Mouse (Mus musculus): ENCODE measurements around the gene Filip1.
"Not testable (repeated sequence)": the region's sequence is repeated elsewhere in the genome, so short reads cannot be mapped to it uniquely, and the experiment has no call there.

Gene Filip1

DNA sequence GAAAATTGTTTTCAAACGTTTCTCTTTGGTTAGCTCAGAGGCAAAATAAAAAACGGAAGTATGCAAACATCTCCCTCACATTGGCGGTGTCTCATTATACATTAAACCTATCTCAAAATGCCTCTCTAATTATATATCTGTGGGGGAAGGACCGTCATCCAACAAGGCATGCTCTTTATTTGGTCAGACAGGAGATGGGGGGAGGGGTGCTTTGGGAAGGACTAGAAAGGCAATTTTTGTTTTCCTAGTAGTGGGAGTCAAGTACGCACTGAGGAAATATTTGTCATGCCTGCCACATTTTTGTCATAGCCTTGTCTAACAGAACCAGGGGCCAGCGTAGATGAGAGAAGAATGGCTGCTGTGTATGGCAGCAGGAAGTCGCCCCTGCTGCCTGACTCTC, at the start of gene Filip1:
Gene Filip1 (minus strand): TSS at position 101 of the 400 bp plus-strand sequence.
- DNase-seq (ENCODE audit: low read depth, low spot score): no peak

DNA sequence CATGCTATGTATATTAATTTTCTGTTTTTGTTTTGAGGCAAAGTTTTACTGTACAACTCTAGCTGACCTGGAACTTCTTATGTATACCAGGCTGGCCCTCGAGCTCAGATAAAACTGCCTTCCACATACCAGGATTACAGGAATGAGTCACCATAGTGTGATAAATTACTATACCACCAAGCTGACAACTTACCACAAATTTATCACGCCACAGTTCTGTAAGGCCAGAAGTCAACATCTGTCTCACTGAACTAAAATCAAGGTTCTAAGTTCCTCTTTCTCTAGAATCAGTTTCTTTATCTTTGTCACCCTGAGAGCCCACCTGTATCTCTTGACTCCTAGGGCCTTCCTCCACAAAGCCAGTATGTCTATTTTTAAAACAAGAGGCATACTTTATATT, 45.0 kb upstream of the Filip1 start:
- no peak for DNase-seq (ENCODE audit: low read depth, low spot score)

DNA sequence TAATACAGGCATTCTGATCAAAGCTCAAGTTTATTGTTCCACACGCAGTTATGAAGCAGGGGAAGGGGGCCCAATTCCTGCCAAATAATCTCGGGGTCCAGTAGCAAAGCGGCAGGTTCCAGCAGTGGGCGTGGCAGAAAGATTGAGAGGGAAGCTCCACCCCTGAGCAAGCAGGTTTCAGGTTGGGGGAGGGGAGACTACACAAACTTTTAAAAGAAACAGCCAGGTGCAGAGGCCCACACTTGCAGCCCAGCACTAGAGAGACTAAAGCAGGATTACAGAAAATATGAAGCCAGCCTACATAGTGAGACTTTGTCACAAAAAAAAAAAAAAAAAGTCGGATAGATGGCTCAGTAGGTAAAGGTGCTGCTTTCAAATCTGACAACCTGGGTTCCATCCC, 40.3 kb upstream of the Filip1 start:
- DNase-seq (ENCODE audit: low read depth, low spot score): no peak

- DNase-seq (ENCODE audit: low read depth, low spot score): not testable (repeated sequence)
These were observed 36.6 kb upstream of the Filip1 start for GRCm38 (mm10) chr9:80049271-80049670.

DNA sequence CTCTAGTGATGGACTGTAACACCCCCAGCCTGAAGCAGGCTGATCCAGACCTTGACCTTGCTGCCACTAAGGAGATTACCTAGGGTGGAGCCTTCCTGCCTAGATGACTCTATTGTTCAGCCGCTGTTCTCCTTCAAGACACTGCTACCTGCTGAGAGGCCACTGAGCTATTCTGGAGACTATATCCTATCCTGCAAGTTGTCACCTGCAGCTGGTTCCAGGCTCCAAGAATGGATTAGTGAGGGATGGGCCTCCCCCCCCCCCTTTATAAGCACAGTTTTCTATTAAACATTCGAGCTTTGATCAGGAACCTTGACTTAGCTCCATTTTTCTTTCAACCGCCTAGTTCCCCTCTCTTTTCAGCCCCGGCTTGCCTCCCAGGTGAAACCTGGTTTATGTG, 31.6 kb upstream of the Filip1 start:
- not testable (repeated sequence) for DNase-seq (ENCODE audit: low read depth, low spot score)

GRCm38 (mm10) chr9:80039296-80039815, 26.7 kb upstream of the Filip1 start:
- no peak for DNase-seq (ENCODE audit: low read depth, low spot score)

- DNase-seq (ENCODE audit: low read depth, low spot score): no peak
These were observed 25.3 kb upstream of the Filip1 start for GRCm38 (mm10) chr9:80037997-80038383.

DNA sequence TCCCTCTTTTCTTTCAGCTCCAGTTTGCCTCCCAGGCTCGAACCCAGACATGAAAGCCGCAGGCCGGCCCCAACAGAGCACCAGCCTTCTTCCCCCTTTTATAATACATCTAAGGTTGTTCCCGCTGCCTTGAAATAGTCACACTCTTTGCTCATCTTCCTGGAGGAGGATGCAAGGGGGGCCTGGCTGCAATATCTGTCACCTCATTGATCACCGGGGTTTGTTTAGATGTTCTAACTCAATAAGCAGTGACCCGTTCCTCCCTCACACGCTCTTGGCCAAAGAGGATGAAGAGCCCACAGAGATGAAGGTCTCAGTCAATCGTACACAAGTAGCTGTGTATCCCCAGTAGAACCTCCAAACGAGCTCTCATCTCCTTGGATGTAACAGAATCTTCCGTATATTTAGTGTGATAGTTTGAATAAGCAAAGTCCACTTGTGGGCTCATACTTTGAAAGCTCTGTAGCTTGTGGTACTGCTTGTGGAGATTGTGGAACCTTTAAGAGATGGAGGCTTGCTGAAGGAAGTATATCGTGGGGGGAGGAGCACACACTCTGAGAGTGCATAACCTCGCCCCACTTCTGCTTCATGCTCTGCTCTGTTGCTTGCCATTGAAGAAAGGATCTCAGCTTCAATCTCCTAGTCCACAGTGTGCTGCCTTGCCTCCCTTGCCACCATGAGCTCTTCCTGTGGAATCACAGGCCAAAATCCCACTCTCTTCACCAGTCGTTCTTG, 24.8 kb upstream of the Filip1 start:
- DNase-seq (ENCODE audit: low read depth, low spot score): no peak

DNA sequence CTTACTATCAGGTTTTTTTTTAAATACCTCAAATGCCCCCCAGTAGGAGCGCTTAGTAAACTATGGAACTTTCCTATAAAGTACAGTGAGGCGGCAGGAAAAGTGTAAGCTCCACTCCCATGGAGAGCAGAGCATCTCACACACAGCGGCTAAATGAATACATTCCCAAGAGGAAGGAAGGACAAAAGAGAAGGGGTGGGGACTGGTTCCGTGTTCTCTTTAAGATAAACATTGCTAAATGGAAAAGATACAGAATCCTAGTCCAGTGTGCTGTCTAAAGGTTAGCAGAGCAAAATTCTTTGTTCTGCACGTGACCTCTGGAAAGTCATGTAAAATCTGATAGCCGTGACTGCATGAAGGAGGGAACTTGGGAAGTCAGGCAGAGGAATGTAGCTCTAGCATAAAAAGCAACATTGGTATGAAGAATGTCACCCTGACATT, 13.9 kb upstream of the Filip1 start:
- DNase-seq (ENCODE audit: low read depth, low spot score): no peak

DNA sequence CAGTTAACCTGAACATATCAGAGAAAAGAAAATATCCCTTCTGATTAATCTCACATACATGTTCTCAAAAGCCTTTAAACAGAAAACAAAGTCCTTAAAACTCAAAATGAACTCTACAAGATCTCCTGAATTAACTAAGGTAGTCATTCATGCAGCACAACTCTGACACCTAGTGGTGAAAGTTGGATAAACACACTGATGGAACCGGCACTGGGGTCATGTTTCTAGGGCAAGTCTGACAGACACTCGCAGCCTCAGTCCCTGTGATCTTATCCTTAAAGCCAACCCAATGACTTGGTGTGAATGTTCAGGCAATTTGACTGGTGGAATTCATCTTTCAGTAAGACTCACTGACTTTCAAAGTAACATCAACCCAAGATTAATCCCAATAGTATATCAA, 13.4 kb upstream of the Filip1 start:
- peak; percentile 56 for DNase-seq (ENCODE audit: low read depth, low spot score)

- not testable (repeated sequence) for DNase-seq (ENCODE audit: low read depth, low spot score)
These were observed 12.7 kb upstream of the Filip1 start for GRCm38 (mm10) chr9:80025347-80025746.

DNA sequence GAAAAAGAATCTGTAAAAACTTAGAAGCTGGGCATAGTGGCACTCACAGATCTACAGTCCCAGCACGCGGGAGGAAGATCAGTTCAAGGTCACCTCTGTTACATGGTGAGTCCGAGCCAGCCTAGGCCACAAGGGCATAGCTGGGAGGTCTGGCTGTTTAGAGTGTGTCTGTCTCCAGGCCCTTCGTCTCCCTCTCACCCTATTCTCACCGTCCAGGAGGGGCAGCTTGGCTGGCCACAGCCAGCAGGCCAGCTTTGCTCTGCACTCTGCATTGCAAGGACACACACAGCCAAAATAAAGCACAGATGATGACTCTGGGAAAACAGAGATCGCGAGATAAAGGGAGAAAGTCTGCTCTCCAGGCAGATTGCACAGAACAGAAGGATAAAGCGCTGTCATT, 10.2 kb upstream of the Filip1 start:
- no peak for DNase-seq (ENCODE audit: low read depth, low spot score)

DNA sequence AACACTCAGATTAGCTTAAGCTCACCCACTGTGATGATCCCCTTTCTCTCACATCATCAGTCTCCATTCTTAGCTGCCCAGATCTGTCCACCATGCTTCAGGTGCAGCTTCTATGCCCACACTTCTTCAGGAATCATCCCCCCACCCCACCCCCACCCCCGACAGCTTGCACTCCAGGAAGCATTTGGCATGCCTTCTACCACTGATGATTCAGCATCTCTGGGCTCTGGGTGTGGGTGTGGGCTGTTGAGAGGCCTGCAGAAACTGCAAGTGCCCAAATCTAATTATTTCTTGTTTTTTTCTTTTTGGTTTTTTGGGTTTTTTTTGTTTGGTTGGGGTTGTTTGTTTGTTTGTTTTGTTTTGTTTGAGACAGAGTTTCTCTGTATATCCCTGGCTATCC, 9.0 kb upstream of the Filip1 start:
- DNase-seq (ENCODE audit: low read depth, low spot score): no peak

- no peak for DNase-seq (ENCODE audit: low read depth, low spot score)
These were observed 7.8 kb upstream of the Filip1 start for GRCm38 (mm10) chr9:80020429-80020828.

DNA sequence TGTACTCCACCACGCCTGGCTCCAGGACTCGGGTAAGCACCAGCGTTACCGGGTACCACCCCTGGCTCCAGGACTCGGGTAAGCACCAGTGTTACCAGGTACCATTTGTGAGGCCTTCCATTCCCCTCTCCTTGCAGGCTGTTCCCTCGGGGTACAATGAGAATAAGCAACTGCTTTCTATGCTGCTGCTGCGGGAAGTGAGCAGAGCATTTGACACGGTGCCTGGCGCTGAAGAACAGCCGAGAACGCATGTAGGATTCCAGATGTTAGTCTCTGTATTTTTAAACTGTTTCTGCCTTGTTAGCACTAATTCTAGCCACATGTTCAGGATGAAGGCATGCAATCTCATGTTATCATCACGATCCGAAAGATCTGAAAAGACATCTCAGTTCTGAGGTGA, 635 bp downstream of the Filip1 start:
- no peak for DNase-seq (ENCODE audit: low read depth, low spot score)

GRCm38 (mm10) chr9:80002394-80003188, 10.1 kb downstream of the Filip1 start:
- peak; percentile 51 for DNase-seq (ENCODE audit: low read depth, low spot score)

- no peak for DNase-seq (ENCODE audit: low read depth, low spot score)
These were observed 15.4 kb downstream of the Filip1 start for GRCm38 (mm10) chr9:79997282-79997681.

- no peak for DNase-seq (ENCODE audit: low read depth, low spot score)
These were observed 18.4 kb downstream of the Filip1 start for GRCm38 (mm10) chr9:79994296-79994695.

DNA sequence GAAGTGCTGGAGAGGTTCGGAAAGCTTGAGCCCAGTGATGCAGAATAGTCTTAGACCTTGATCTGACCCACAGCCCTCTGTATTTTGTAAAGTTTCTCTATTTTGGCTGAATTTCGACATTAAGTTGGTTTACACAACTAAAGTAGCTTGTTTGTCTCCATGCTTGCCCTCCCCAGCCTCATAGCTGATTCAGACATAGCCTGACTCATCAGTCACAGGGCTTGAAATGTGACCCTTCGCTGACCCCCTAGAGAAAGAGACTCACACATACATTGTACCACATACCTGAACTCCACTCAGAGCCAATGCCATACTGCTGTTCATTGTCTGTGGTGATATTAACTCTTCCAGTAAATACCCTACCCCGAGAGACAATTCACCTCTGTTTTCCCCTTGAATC, 19.6 kb downstream of the Filip1 start:
- DNase-seq (ENCODE audit: low read depth, low spot score): no peak

DNA sequence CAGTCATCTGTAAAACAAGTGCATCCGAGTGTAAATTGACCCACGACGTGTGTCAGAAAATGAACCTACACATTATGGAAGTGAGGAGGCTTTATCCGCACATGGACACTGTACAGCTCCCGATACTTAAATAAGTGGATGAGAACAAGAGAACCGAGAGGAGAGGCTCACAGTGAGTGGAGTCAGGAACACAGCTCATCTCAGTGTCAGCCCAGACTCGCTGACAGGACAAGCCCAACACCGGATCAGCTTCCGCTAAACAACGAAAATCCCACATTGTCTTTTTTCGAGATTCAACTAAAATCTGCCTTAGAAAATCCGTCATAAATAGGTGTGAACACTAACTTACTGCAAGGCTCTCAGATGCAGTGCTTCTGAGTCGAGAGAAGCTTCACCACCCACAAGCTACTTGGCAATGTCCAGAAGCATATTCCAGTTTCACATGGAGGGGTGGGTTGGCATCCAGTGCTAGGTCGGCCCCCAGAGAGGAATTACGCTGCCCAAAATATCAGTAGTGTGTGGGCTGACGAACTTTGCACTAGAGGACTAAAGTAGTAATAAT, 22.1 kb downstream of the Filip1 start:
- no peak for DNase-seq (ENCODE audit: low read depth, low spot score)

GRCm38 (mm10) chr9:79989703-79990102, 22.9 kb downstream of the Filip1 start:
- DNase-seq (ENCODE audit: low read depth, low spot score): no peak

GRCm38 (mm10) chr9:79989061-79989460, 23.6 kb downstream of the Filip1 start:
- DNase-seq (ENCODE audit: low read depth, low spot score): no peak
